Mouse (Mus musculus) hindbrain, embryonic 16.5 days (tissue): ENCODE data around the gene Tek. TPM values are rescaled to one million over a fixed set of nuclear protein-coding genes. Genes with fewer than 3 reads are reported as not detected.

Source experiments
- ATAC-seq: fragments of 200-750 bp; cut with Nextera tagmentation; 2 replicates; pipeline ENCODE4 v1.8.0; 2017; ENCODE audit warnings: moderate TSS enrichment, moderate library complexity
- H3K27ac ChIP-seq: fragments of 300-500 bp; sonication (generic); 2 replicates; pipeline ENCODE4 v1.5.1; 2014; ENCODE audit warnings: low read depth, mild to moderate bottlenecking, control low read depth, low read length, moderate library complexity
- H3K27me3 ChIP-seq: fragments of 300-500 bp; sonication (generic); replicated peaks from 2 replicates; pipeline ENCODE4 v1.6.1; 2014; ENCODE audit warnings: low read length; ENCODE audit not compliant: control insufficient read depth, insufficient read depth
- H3K36me3 ChIP-seq: fragments of 300-500 bp; sonication (generic); 2 replicates; pipeline ENCODE4 v1.6.1; 2014; ENCODE audit warnings: mild to moderate bottlenecking, low read length, moderate library complexity, mixed read lengths; ENCODE audit not compliant: control insufficient read depth, insufficient read depth
- H3K4me1 ChIP-seq: fragments of 300-500 bp; sonication (generic); 2 replicates; pipeline ENCODE4 v1.6.1; 2014; ENCODE audit warnings: low read depth, low read length; ENCODE audit not compliant: control insufficient read depth, insufficient read depth
- H3K4me2 ChIP-seq: fragments of 300-500 bp; sonication (generic); 2 replicates; pipeline ENCODE4 v1.6.1; 2014; ENCODE audit warnings: mild to moderate bottlenecking, low read length, control low read depth, moderate library complexity
- H3K4me3 ChIP-seq: fragments of 300-500 bp; sonication (generic); 2 replicates; pipeline ENCODE4 v1.5.1; 2014; ENCODE audit warnings: mild to moderate bottlenecking, low read length, control low read depth, moderate library complexity
- H3K9ac ChIP-seq: fragments of 300-500 bp; sonication (generic); 2 replicates; pipeline ENCODE4 v1.6.1; 2014; ENCODE audit warnings: low read depth, mild to moderate bottlenecking, control low read depth, low read length, moderate library complexity
- H3K9me3 ChIP-seq: fragments of 300-500 bp; sonication (generic); 2 replicates; pipeline ENCODE4 v1.6.1; 2014; ENCODE audit warnings: mild to moderate bottlenecking, low read length, moderate library complexity; ENCODE audit not compliant: control insufficient read depth
- WGBS: fragments of 180-500 bp; shearing (Covaris S2); extraction: QIAGEN DNeasy Blood & Tissue Kit; methylation state at CpG from one replicate; pipeline ENCODE4 v1.1.7; 2014; 5-methylcytosine and 5-hydroxymethylcytosine counted together
- polyA plus RNA-seq: library from polyadenylated mRNA; unstranded; fragments of >200 nt; fragmentation: Nextera tagmentation; extraction: Ambion mirVana; gene quantifications from 2 replicates; pipeline ENCODE4 v1.2.1, GENCODE M21; 2015

Gene Tek
- polyA plus RNA-seq, 1 experiment from 2014 or later = 8.5 TPM

- Histone ChIP-seq H3K27ac (no peak overlapping the region), H3K4me3 (no peak overlapping the region), H3K9ac (no peak overlapping the region), H3K36me3 (no peaks in the 10 kb centered on the region), H3K9me3 (no peaks in the 10 kb centered on the region), H3K27me3 (no peaks in the 10 kb centered on the region), H3K4me2 (no peak overlapping the region), H3K4me1 (no peaks in the 10 kb centered on the region)
- no peak for ATAC-seq
- 85% methylated on average over 7 of the region's 7 CpGs for WGBS
Observed at GRCm38 (mm10) chr4:94766176-94766575, 27.1 kb downstream of the Tek start.

GRCm38 (mm10) chr4:94768624-94769023 lies 29.5 kb downstream of the Tek start:
- Histone ChIP-seq H3K9me3 (no peaks in the 10 kb centered on the region), H3K36me3 (no peaks in the 10 kb centered on the region), H3K27ac (no peak overlapping the region), H3K4me2 (no peak overlapping the region), H3K9ac (no peak overlapping the region), H3K4me1 (no peaks in the 10 kb centered on the region), H3K27me3 (no peaks in the 10 kb centered on the region), H3K4me3 (no peak overlapping the region)
- ATAC-seq = no peak
- WGBS = 92% methylated on average over 3 of the region's 3 CpGs

- Histone ChIP-seq H3K27ac (no peak overlapping the region), H3K27me3 (no peaks in the 10 kb centered on the region), H3K4me3 (no peak overlapping the region), H3K9ac (no peak overlapping the region), H3K36me3 (no peaks in the 10 kb centered on the region), H3K9me3 (no peaks in the 10 kb centered on the region), H3K4me1 (no peaks in the 10 kb centered on the region), H3K4me2 (no peak overlapping the region)
- WGBS = 98% methylated on average over 5 of the region's 5 CpGs
- no peak for ATAC-seq
Observed at GRCm38 (mm10) chr4:94781043-94781442, 42.0 kb downstream of the Tek start.

GRCm38 (mm10) chr4:94785921-94786320 lies 46.8 kb downstream of the Tek start:
- Histone ChIP-seq H3K4me2 (no peak overlapping the region), H3K4me3 (no peak overlapping the region), H3K9ac (no peak overlapping the region), H3K36me3 (no peaks in the 10 kb centered on the region), H3K4me1 (no peaks in the 10 kb centered on the region), H3K27ac (no peak overlapping the region), H3K27me3 (no peaks in the 10 kb centered on the region), H3K9me3 (no peaks in the 10 kb centered on the region)
- 100% methylated on average over 2 of the region's 2 CpGs for WGBS
- no peak for ATAC-seq

- Histone ChIP-seq H3K27ac (no peak overlapping the region), H3K9me3 (no peaks in the 10 kb centered on the region), H3K4me1 (no peaks in the 10 kb centered on the region), H3K9ac (no peak overlapping the region), H3K4me2 (no peak overlapping the region), H3K4me3 (no peak overlapping the region), H3K27me3 (no peaks in the 10 kb centered on the region), H3K36me3 (no peaks in the 10 kb centered on the region)
- ATAC-seq = no peak
- 63% methylated on average over 1 of the region's 1 CpGs for WGBS
Observed at GRCm38 (mm10) chr4:94803187-94803586, 64.1 kb downstream of the Tek start.

GRCm38 (mm10) chr4:94810616-94811015 lies 71.5 kb downstream of the Tek start:
- Histone ChIP-seq H3K36me3 (no peaks in the 10 kb centered on the region), H3K9me3 (no peaks in the 10 kb centered on the region), H3K27ac (no peak overlapping the region), H3K4me1 (no peaks in the 10 kb centered on the region), H3K9ac (no peak overlapping the region), H3K27me3 (no peaks in the 10 kb centered on the region), H3K4me3 (no peak overlapping the region), H3K4me2 (no peak overlapping the region)
- no peak for ATAC-seq
- 64% methylated on average over 1 of the region's 1 CpGs for WGBS

- H3K27ac ChIP-seq = no peak overlapping the region
- no peak overlapping the region for H3K9ac ChIP-seq
- H3K4me2 ChIP-seq = no peak overlapping the region
- 82% methylated on average over 1 of the region's 1 CpGs for WGBS
- ATAC-seq = no peak
- no peaks in the 10 kb centered on the region for H3K4me1 ChIP-seq
- no peak overlapping the region for H3K4me3 ChIP-seq
- H3K9me3 ChIP-seq = peaks cover 6% of the 10 kb centered on the region
- H3K27me3 ChIP-seq = no peaks in the 10 kb centered on the region
- no peaks in the 10 kb centered on the region for H3K36me3 ChIP-seq
Observed at GRCm38 (mm10) chr4:94826891-94827290, 87.8 kb downstream of the Tek start.

- 44% methylated on average over 5 of the region's 5 CpGs for WGBS
- ATAC-seq = no peak
- Histone ChIP-seq H3K9me3 (peaks cover 6% of the 10 kb centered on the region), H3K27me3 (no peaks in the 10 kb centered on the region), H3K4me3 (no peak overlapping the region), H3K9ac (no peak overlapping the region), H3K36me3 (no peaks in the 10 kb centered on the region), H3K4me1 (no peaks in the 10 kb centered on the region), H3K4me2 (no peak overlapping the region), H3K27ac (no peak overlapping the region)
Observed at GRCm38 (mm10) chr4:94827429-94827828, 88.3 kb downstream of the Tek start.

GRCm38 (mm10) chr4:94829924-94830386 lies 90.9 kb downstream of the Tek start:
- no peak for ATAC-seq
- no peaks in the 10 kb centered on the region for H3K4me1 ChIP-seq
- no peak overlapping the region for H3K27ac ChIP-seq
- H3K4me3 ChIP-seq = no peak overlapping the region
- no peak overlapping the region for H3K9ac ChIP-seq
- H3K9me3 ChIP-seq = no peaks in the 10 kb centered on the region
- no peak overlapping the region for H3K4me2 ChIP-seq
- no peaks in the 10 kb centered on the region for H3K27me3 ChIP-seq
- no peaks in the 10 kb centered on the region for H3K36me3 ChIP-seq
- 71% methylated on average over 6 of the region's 6 CpGs for WGBS

GRCm38 (mm10) chr4:94837061-94837460 lies 98.0 kb downstream of the Tek start:
- H3K4me3 ChIP-seq = no peak overlapping the region
- no peak overlapping the region for H3K27ac ChIP-seq
- H3K27me3 ChIP-seq = no peaks in the 10 kb centered on the region
- no peak overlapping the region for H3K4me2 ChIP-seq
- no peaks in the 10 kb centered on the region for H3K36me3 ChIP-seq
- WGBS = 82% methylated on average over 7 of the region's 7 CpGs
- H3K4me1 ChIP-seq = no peaks in the 10 kb centered on the region
- H3K9me3 ChIP-seq = no peaks in the 10 kb centered on the region
- H3K9ac ChIP-seq = no peak overlapping the region
- no peak for ATAC-seq
